Mouse (Mus musculus) CH12.LX (cell line): ENCODE data around the gene Ubiad1.
A peak's percentile ranks its signal among the peaks of the same experiment; 100 is the strongest.

Source experiments
- BHLHE40 ChIP-seq: IDR thresholded peaks from 2 replicates; pipeline ENCODE4 v1.6.1; 2011; ENCODE audit warnings: mild to moderate bottlenecking, low read depth, low read length, improper control_type of control experiment
- CHD1 ChIP-seq: IDR thresholded peaks from 2 replicates; pipeline ENCODE4 v1.6.1; 2012; ENCODE audit warnings: low read depth, low read length, improper control_type of control experiment, inconsistent platforms
- CHD2 ChIP-seq: IDR thresholded peaks from 2 replicates; pipeline ENCODE4 v1.6.1; 2011; ENCODE audit warnings: low read length, improper control_type of control experiment
- CTCF ChIP-seq, 2 experiments: IDR thresholded peaks in 1 of 2; conservative IDR thresholded peaks in 1 of 2; 2 replicates each; pipeline ENCODE4 v1.5.1; 2011 to 2012; ENCODE audit warnings: low read depth in 2 of 2, low read length in 2 of 2, improper control_type of control experiment in 1 of 2, inconsistent platforms in 1 of 2, mild to moderate bottlenecking in 1 of 2, moderate library complexity in 1 of 2
- EP300 ChIP-seq: IDR thresholded peaks from 2 replicates; pipeline ENCODE4 v1.6.1; 2011; ENCODE audit warnings: low read length, improper control_type of control experiment
- ETS1 ChIP-seq: conservative IDR thresholded peaks from 2 replicates; pipeline ENCODE4 v1.6.1; 2012; ENCODE audit warnings: low read depth, mild to moderate bottlenecking, inconsistent platforms, low read length, improper control_type of control experiment, moderate library complexity
- GABPA ChIP-seq: IDR thresholded peaks from 2 replicates; pipeline ENCODE4 v1.6.1; 2012; ENCODE audit warnings: low read depth, low read length, improper control_type of control experiment, inconsistent platforms; ENCODE audit not compliant: insufficient replicate concordance
- MAX ChIP-seq: IDR thresholded peaks from 2 replicates; pipeline ENCODE4 v1.6.1; 2011; ENCODE audit warnings: low read length, improper control_type of control experiment
- MEF2A ChIP-seq: IDR thresholded peaks from 2 replicates; pipeline ENCODE4 v1.6.1; 2014; ENCODE audit warnings: low read depth, mild to moderate bottlenecking, inconsistent platforms, low read length, improper control_type of control experiment, borderline replicate concordance
- NELFE ChIP-seq: IDR thresholded peaks from 2 replicates; pipeline ENCODE4 v1.6.1; 2011; ENCODE audit warnings: low read depth, low read length, improper control_type of control experiment
- NRF1 ChIP-seq: IDR thresholded peaks from 2 replicates; pipeline ENCODE4 v1.6.1; 2014; ENCODE audit warnings: low read depth, mild to moderate bottlenecking, inconsistent platforms, low read length, improper control_type of control experiment, moderate library complexity
- POLR2A ChIP-seq: IDR thresholded peaks from 2 replicates; pipeline ENCODE4 v1.6.1; 2011; ENCODE audit warnings: low read depth, mild to moderate bottlenecking, improper control_type of control experiment, low read length
- POLR2AphosphoS2 ChIP-seq: IDR thresholded peaks from 2 replicates; pipeline ENCODE4 v1.6.1; 2011; ENCODE audit warnings: low read depth, low read length, improper control_type of control experiment
- RCOR1 ChIP-seq: conservative IDR thresholded peaks from 2 replicates; pipeline ENCODE4 v1.6.1; 2012; ENCODE audit warnings: low read depth, mild to moderate bottlenecking, inconsistent platforms, low read length, improper control_type of control experiment

DNA sequence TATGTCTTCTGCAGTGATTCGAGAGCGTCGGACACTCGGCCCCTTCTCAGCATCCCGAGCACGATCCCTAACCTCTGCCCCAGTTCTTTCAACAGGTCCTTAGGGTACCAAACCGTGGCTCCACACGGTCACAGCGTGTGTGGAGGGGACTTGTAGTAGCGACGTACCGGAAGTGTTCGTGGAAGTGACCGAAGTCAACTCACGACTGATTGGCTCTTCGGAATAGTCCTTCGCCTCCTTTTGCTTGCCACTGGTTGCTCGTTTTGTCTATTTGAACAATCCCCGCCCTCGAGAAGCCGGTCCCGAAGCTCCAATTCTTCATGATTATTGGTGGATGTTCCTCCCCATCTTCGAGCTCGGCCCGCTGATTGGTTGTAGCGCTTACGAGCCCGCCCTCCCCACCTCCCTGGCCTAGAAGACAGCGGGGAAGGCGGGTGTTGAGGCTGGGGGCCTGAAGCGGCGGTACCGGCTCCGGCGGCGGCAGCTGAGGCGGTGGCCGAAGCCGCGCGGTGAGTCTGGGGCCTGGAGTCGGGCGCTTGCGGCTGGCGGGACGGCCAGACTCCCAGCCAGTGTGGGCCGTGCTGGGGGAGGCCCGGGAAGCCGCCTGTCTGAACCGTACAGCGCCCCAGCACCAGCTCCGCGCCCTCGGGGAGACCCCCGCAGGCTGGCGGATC, 3.7 kb upstream of the Ubiad1 start, which contains the start of gene Mtor:
- no peak for TF ChIP-seq EP300
- peak; percentile 91 for TF ChIP-seq MAX
- no peak for TF ChIP-seq CHD1
- TF ChIP-seq POLR2A, result peak; percentile 91
- TF ChIP-seq RCOR1, result no peak
- no peak for TF ChIP-seq CTCF (conservative IDR thresholded peaks at IDR 0.05 in 1 of 2, IDR thresholded peaks at IDR 0.05 in 1 of 2; ENCODE audit: low read depth in 2 of 2, low read length in 2 of 2)
- TF ChIP-seq MEF2A, result no peak
- TF ChIP-seq NRF1, result peak; percentile 54
- TF ChIP-seq CHD2, result peak; percentile 94
- no peak for TF ChIP-seq GABPA
- TF ChIP-seq BHLHE40, result no peak
- peak; percentile 59 for TF ChIP-seq NELFE
- peak; percentile 51; the same call in 1 of the 2 replicates for TF ChIP-seq POLR2AphosphoS2
- no peak for TF ChIP-seq ETS1
